Mouse (Mus musculus) thymus, postnatal 36 days (tissue): ENCODE results near the gene Rdm1.
"Not testable (repeated sequence)": the region's sequence is repeated elsewhere in the genome, so short reads cannot be mapped to it uniquely, and the experiment has no call there.

ENCODE experiments used
- DNase-seq, 2 experiments: peaks; one replicate each; pipeline ENCODE4 v3.0.0; 2022; ENCODE audit warnings: mixed read lengths in 2 of 2

The Rdm1 gene

DNA sequence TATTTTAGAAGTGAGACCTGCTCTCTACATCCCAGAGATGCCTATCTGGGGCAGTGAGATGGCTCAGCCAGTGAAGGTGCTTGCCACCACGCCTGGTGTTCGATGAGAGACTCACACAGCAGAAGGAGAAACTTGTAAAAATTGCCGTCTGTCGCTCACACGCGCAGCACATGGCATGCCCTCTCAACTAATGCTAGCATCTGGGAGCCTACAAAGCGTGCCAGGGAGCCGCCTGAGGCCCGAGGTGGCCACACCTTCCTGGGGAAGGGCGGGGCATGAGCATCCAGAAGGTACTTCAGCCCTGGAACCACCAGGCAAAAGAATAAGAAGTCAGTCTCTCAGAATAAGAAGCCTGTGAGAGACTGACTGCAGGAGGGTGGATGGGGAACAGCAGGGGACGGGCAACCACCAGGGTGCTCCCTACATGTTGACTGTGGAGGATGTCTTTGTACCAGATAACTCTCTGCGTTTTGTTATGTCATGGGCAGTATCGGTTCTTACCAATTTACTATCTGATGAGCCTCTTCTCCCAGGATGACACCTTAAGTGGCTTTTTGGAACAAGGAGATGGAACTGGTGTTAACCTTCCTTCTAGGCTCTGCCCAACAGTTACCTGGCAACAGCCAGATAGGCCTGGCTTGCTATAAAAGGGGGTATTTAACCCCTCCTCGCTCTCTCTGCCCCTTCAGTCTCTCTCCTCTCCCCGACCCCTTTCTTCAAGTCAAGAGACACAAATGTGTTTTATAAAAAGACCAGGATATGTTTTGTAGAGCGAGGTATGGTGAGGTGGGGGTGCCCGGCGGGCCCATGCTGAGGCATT lies 9.8 kb upstream of the Rdm1 start:
- no peak for DNase-seq

DNA sequence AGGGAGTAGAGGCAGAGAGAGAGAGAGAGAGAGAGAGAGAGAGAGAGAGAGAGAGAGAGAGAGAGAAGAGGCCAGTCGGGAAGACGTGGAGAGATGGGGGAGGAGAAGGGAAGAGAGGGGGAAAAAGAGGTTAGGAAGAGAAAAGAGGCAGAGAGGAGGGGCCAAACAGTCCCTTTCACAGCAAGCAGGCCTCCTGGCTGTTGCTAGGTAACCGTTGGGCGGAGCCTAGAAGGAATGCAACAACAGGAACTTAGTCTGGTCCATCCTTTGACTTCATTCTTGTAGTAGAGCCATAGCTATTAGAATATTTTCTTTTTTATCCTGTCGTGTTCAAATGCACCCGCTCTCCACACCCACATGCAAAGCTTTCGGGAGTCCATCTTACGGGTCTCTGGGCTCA lies 9.1 kb upstream of the Rdm1 start:
- peak; percentile 31 to 62 for DNase-seq

DNA sequence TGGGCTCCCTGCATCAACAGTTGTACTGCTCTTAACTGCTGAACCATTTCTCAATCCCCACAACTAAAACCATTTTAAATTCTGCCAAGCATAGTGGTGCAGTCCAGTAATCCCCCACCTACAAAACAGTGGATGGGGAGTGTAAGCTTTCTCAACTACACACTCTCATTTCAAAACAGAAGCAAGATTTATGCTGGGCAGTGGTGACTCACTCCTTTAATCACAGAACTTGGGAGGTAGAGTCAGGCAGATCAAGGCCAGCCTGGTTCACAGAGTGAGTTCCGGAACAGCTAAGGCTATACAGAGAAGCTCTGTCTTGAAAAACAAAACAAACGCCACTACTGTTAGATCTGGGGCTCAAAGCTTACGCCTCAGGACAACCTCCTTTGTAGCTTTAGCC lies 8.4 kb upstream of the Rdm1 start:
- DNase-seq = no peak

DNA sequence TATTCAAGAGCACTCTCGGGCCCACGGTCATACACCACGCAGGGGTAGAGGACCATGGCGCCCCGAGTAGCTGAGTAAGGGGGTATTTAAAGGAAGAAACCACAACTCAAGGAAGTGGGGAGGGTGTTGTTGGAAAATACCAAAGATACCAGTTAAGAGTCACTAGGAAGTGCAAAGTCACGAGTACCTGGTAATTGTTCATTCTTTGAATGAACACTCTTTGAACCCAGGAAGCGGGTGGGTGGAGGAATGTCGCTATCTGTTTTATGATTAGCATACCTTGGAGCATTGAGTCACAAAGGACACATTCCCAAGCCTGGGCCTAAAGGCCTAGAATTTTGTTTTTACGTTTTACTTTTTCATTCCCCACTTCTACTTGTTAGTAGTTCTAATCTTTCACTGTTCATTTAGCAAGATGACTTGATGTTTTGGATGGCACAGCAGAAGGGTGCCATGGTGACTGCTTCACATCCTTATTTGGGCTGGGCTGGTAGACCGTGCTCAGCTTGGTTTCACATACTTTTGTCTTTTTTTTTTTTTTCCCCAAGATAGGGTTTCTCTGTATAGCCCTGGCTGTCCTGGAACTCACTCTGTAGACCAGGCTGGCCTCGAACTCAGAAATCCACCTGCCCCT lies 6.9 kb upstream of the Rdm1 start:
- DNase-seq = not testable (repeated sequence)

DNA sequence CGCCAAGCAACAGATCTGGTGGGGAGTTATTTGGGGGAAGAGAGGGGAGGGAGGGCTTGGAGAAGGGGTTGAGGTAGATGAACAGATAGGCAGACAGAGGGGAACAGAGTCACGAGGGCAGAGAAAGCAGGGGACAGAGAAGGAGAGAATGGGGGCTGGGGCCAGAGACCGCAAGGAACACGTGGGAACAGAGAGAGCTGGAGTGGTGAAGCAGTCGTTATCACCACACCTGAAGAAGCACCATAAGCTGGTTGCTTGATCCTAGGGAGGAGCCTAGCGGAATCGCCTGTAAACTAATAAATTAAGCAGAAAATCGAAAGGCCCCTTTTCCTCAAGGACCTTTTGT lies 373 bp upstream of the Rdm1 start:
- no peak for DNase-seq

DNA sequence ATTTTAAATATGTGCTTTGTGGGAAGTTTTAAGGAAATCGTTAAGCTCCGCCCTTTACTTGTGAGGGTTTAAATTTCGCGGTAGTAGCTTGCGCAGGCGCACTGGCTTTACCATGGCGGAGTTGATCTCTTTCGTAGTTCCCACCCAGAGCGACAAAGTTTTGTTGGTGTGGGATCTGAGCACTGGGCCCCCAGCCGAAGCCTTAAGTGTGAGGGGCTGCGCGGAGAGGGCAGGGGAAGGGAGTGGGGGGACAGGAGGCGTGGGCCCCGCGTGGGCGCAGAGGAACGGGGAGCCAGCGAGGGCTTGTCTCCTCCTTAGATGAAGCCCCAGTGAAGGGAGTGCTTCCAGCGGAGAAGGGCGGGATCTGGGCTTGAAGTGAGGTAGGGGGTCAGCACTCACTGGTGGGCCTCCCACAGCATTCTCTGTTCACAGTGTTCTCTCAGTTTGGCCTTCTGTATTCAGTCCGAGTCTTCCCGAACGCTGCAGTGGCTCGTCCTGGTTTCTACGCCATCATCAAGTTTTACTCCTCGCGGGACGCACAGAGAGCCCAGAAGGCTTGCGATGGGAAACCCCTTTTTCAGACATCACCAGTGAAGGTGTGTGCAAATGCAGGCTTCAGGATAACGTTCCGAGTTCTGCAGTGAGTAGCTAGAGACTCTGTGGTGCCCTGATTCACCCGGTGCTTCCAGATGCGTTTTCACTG lies 1.0 kb downstream of the Rdm1 start:
- DNase-seq = peak; percentile 84 to 85

DNA sequence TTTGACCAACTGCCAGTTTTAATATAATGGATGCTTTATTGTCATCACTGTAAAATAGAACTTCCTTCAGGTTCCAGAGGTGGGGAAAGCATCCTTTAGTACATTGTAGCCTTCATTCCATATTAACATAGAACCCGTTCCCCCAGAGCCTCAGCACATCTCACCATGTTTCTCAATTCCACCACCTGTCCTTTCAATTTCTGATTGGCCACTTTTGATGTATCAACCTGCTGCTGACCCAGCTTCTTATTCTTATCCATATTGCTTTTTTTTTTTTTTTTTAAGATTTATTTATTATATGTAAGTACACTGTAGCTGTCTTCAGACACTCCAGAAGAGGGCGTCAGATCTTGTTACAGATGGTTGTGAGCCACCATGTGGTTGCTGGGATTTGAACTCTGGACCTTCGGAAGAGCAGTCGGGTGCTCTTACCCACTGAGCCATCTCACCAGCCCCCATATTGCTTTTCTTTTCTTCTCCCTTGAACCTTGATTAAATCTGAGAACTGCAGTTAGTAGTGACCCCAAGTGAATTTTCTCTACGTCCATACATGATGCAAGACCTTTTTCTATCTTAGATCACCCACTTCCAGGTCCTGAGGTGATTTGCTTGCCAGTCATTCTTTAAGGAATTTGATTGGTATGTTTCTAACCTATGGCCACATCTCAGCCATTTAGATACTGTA lies 1.9 kb downstream of the Rdm1 start:
- DNase-seq = not testable (repeated sequence)

DNA sequence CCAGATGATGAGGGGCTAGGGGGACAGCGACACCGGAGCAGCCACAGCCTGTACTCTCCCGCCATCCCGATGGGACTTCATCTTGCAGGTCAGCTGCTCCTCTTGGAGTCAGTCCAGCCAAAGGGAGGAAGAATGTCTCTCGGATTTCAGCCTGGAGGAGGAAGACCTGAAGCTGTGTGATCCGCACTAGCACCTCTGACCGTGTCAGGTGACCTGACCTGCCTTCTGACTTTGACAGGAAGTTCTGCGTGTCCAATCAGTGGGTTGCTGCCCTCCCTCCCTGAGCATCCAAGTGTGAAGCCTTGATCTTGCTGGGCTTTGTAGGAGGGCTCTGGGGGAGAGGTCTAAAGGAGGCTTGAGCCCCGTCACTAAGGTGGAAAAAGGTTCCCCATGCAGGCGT lies 8.7 kb downstream of the Rdm1 start:
- DNase-seq = no peak

DNA sequence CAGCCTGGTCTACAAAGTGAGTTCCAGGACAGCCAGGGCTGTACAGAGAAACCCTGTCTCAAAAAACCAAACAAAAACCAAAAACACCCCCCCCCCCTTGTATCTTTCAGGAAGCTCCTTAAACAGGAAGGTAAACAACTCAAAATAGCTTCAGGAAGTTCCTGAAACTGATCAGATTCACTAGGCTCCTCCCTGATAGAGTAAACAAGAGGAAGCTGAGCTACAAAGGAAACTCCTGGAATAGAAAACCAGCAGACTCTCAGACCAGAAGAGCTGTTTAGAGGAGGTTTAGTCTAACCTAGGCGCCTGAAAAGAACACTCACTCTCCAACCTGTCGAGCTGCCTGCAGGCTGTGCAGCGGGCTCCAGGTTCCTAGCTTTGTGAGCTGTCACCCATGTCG lies 12.8 kb downstream of the Rdm1 start:
- no peak for DNase-seq

DNA sequence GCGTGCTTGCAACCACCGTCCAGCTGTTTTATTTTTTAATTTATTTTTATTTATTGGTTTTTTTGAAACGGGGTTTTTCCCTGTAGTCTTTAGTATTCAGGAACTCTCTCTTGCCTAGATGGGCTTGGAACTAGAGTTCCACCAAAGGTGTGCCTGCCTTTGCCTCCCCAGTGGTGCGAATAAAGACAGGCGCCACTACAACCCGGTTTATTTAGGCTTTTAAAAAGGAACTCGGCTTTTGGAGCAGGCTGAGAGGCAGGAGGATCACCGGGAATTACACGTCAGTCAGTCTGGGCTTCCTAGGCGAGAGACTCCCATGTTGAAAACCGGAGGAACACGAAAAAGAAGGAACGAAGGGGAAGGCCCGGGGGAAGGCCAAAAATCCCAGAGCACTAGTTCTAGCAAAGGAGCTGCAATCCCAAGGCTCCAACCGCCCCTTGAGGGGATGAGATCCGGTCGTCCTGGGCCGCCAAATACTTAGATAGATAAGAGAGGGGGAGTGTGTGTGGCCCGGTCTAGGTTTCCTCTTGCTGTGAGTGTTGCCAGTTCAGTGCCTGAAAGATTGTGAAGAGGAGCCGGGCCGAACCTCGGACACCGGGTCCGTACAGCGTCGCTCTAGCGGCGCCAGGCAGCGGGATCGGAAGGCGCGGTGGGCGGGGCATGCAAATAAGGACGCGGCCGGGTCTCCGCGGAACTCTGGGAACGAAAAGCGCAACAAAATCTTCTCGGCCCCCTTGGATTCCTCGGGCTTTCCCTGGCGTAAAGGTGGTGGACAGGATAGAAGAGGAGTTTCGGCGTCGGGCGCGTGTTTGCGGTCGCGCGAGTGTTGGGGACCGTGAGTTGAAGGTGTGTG lies 14.1 kb downstream of the Rdm1 start:
- DNase-seq = peak; percentile 74 to 77

DNA sequence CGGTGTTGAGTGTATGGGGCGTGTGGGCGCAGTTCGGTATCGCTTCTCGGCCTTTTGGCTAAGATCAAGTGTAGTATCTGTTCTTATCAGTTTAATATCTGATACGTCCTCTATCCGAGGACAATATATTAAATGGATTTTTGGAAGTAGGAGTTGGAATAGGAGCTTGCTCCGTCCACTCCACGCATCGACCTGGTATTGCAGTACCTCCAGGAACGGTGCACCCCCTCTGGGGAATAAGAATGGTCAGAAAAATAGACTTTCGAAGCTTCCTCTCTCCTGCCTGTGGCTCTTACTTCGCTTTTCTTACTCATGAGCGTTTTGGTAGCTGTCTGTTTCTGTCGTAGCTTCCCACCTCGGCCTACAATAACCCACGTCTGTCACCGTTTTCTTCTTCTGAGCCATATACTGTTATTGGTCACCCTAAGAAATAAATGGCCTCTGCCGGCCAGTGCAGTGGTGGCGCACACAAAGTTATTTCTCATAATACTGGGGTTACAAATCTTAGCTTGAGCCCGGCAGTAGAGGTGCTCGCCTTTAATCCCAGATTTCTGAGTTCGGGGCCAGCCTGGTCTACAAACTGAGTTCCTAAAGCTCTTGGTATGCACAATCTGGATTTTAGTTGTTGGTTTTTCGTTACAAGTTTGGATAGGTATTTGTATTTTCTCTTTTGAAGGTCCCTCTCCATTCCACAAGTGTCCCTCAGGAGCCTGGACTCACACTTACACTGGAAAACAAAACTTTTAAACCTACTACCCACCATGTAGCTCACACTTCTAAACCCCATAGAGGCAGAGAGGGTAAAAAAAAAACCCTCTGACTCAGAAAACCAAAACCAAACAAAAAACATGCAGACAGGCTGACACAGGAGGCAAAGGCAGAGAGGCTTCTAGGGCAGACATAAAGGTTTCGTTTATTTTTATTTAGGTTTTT lies 15.0 kb downstream of the Rdm1 start:
- DNase-seq = peak; percentile 14 to 21

DNA sequence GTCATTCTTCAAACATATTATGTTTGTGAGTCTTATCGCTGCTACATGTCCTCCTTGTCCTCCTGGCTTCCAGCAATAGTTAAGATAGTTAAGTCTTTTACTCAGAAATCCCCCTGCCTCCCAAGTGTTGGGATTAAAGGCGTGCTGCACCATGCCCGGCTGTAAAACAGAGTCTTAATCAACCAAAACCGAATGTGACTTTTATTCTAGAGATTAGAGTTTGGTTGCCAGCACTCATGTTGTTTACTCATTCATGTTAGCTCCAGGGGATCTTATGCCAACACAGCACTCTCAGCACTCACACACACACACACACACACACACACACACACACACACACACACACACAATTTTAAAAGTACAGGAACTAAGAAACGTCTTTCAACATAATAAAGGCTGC lies 15.9 kb downstream of the Rdm1 start:
- DNase-seq = no peak

DNA sequence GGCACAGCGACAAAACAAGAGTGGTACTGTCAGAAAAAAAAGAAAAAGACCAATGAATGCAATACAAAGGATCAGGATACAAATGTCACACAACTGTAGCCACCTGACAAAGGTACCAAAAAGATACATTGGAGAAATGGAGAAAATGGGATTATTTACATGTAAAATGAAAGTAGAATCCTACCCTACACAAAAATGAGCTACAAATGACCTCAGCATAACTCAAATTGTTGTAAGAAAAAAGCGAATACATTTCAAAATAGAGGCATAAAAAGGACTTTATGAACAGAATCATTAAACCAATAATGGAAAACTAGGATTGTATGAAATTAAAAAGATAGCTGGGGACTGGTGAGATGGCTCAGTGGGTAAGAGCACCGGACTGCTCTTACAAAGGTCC lies 17.6 kb downstream of the Rdm1 start:
- DNase-seq = no peak

DNA sequence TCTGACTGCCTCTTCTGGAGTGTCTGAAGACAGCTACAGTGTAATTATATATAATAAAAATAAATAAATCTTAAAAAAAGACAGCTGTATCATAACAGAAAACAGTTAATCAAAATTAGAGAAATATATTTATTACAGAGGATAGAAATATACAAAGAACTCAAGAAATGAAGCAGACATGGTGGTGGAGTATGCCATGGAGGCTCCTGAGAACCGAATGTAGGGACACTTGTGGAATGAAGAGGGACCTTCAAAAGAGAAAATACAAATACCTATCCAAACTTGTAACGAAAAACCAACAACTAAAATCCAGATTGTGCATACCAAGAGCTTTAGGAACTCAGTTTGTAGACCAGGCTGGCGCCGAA lies 18.0 kb downstream of the Rdm1 start:
- not testable (repeated sequence) for DNase-seq

DNA sequence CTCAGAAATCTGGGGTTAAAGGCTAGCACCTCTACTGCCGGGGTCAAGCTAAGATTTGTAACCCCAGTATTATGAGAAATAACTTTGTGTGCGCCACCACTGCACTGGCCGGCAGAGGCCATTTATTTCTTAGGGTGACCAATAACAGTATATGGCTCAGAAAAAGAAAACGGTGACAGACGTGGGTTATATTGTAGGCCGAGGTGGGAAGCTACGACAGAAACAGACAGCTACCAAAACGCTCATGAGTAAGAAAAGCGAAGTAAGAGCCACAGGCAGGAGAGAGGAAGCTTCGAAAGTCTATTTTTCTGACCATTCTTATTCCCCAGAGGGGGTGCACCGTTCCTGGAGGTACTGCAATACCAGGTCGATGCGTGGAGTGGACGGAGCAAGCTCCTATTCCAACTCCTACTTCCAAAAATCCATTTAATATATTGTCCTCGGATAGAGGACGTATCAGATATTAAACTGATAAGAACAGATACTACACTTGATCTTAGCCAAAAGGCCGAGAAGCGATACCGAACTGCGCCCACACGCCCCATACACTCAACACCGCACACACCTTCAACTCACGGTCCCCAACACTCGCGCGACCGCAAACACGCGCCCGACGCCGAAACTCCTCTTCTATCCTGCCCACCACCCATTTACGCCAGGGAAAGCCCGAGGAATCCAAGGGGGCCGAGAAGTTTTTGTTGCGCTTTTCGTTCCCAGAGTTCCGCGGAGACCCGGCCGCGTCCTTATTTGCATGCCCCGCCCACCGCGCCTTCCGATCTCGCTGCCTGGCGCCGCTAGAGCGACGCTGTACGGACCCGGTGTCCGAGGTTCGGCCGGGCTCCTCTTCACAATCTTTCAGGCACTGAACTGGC lies 18.7 kb downstream of the Rdm1 start:
- DNase-seq = peak; percentile 63 to 65

DNA sequence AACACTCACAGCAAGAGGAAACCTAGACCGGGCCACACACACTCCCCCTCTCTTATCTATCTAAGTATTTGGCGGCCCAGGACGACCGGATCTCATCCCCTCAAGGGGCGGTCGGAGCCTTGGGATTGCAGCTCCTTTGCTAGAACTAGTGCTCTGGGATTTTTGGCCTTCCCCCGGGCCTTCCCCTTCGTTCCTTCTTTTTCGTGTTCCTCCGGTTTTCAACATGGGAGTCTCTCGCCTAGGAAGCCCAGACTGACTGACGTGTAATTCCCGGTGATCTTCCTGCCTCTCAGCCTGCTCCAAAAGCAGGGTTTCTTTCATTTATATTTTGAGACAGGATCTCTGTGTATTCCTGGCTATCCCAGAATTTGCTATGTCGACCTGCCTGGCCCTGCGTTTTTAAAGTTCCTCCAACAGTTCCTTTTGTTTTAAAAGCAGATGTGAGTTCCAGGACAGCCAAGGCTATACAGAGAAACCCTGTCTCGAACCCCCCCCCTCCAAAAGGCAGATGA lies 19.3 kb downstream of the Rdm1 start:
- not testable (repeated sequence) for DNase-seq

DNA sequence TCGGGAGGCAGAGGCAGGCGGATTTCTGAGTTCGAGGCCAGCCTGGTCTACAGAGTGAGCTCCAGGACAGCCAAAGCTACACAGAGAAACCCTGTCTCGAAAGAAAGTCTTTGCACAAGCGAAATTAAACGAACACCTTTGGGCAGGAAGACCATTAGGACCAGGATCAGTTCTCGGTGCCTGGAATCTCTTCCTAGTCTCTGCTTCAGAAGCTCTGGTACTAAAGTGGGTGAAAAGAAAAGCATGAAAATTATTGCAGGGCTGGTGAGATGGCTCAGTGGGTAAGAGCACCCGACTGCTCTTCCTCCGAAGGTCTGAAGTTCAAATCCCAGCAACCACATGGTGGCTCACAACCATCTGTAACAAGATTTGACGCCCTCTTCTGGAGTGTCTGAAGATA lies 20.1 kb downstream of the Rdm1 start:
- DNase-seq = not testable (repeated sequence)

DNA sequence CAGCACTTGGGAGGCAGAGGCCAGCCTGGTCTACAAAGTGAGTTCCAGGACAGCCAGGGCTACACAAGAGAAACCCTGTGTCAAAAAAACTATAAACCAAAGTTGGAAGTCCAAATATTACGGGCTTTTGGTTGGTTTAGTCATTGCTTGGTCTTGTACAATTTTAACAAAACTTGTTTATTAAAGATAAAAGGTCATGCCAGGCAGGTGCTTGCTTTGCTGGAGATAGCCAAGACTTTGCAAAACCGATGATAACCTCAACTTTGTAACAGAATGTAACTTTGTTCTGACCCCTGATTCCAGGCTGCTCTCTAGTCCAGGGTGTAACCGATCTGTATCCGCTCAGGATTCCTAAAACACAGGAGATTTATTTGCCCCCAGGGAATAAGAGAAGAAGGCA lies 29.4 kb downstream of the Rdm1 start:
- DNase-seq = no peak

DNA sequence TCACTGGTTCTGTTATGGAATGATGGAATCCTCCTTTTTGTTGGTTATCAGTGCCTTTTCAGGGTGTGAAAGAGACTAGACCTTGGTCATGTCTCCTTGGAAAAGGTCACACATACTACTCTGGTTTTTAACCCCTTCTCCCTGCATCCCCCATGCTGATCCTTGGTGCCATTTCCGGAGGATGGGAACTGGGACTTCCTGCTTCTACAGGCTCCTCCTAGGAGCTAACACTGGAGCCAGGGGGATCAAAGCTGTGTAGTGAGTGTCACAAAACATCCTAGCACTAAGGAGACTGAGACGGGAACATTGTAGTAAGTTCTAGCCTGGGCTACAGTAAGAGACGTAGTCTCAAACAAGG lies 30.5 kb downstream of the Rdm1 start:
- no peak for DNase-seq
